Mouse (Mus musculus): ENCODE measurements around the gene Ak2. TPM values are rescaled to one million over a fixed set of nuclear protein-coding genes. Genes with fewer than 3 reads are reported as not detected.

Gene Ak2
- polyA plus RNA-seq (2014; fragmentation: Nextera tagmentation; extraction: Ambion mirVana) = 126 and 129 TPM in 2 replicates

DNA sequence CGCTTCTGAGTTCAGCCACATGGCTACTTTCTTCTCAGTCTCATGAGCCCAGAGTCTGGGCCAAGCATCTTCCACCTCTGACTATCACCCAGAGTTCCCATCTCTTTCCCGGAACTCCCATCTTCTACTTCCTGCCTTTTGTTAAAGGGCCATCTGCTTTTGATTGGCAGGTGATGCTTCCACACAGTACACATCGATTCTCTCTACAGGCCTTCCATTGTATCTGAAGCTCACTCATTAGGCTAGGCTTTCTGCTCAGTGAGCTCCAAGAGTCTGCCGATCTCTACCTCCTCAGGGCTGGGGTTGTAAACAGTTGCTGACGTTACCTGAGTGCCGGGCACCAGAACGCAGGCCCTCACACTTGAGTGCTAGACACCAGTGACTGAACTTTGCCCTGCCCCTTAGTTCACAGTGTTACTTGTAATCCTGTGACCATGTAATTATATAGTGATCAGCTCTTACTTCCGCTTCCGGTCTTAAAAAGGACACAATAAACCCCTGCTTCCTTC is at the start of gene Ak2:
Gene Ak2 (plus strand): TSS at position 459 of the 509 bp plus-strand sequence.
- no peak for ATAC-seq (ENCODE audit: insufficient number of reproducible peaks, insufficient read depth, low FRiP score, low read depth)
- H3K27me3 ChIP-seq (ENCODE audit: control insufficient read depth, insufficient read depth, low read length) = no peaks in the 10 kb centered on the region
- 94% methylated on average over 9 of the region's 9 CpGs for WGBS
- H3K9me3 ChIP-seq (ENCODE audit: control insufficient read depth, low read length) = no peaks in the 10 kb centered on the region
- peaks cover 17 to 19% of the 10 kb centered on the region in 2 experiments for H3K4me1 ChIP-seq (ENCODE audit: control insufficient read depth in 2 of 2, insufficient read depth in 2 of 2, low read length in 2 of 2)
- peak within 1 kb of the TSS; percentile 37; the same call in 1 of the 2 replicates for H3K4me2 ChIP-seq (ENCODE audit: low read length)
- H3K36me3 ChIP-seq (ENCODE audit: control insufficient read depth, insufficient read depth, low read length) = peaks cover 8% of the 10 kb centered on the region
- H3K9ac ChIP-seq (ENCODE audit: low read length) = no peak within 1 kb of the TSS
- H3K27ac ChIP-seq (replicated peaks in 1 of 2; ENCODE audit: control insufficient read depth in 1 of 2, insufficient read depth in 1 of 2, low read depth in 2 of 2, low read length in 2 of 2) = 0 out of 4 replicates have a peak within 1 kb of the TSS, but pooled peaks of 1 of the 2 experiments have one; percentile 10
- H3K4me3 ChIP-seq (ENCODE audit: control insufficient read depth in 1 of 2, insufficient read depth in 1 of 2, low read depth in 1 of 2, low read length in 2 of 2) = no peak within 1 kb of the TSS

GRCm38 (mm10) chr4:128942346-128942745 is 49.4 kb upstream of the Ak2 start:
- H3K4me2 ChIP-seq (ENCODE audit: low read length) = no peak overlapping the region
- WGBS = 43% methylated on average over 3 of the region's 3 CpGs
- H3K9me3 ChIP-seq (ENCODE audit: control insufficient read depth, low read length) = peaks cover 5% of the 10 kb centered on the region; the same call in 1 of the 2 replicates
- H3K9ac ChIP-seq (ENCODE audit: low read length) = no peak overlapping the region
- H3K36me3 ChIP-seq (ENCODE audit: control insufficient read depth, insufficient read depth, low read length) = no peaks in the 10 kb centered on the region
- peaks cover 2% of the 10 kb centered on the region in 2 experiments; a peak in 2 of 4 replicates for H3K4me1 ChIP-seq (ENCODE audit: control insufficient read depth in 2 of 2, insufficient read depth in 2 of 2, low read length in 2 of 2)
- ATAC-seq (ENCODE audit: insufficient number of reproducible peaks, insufficient read depth, low FRiP score, low read depth) = no peak
- no peak overlapping the region for H3K27ac ChIP-seq (replicated peaks in 1 of 2; ENCODE audit: control insufficient read depth in 1 of 2, insufficient read depth in 1 of 2, low read depth in 2 of 2, low read length in 2 of 2)
- no peaks in the 10 kb centered on the region for H3K27me3 ChIP-seq (ENCODE audit: control insufficient read depth, insufficient read depth, low read length)
- H3K4me3 ChIP-seq (ENCODE audit: control insufficient read depth in 1 of 2, insufficient read depth in 1 of 2, low read depth in 1 of 2, low read length in 2 of 2) = no peak overlapping the region

- Histone ChIP-seq H3K27me3 (ENCODE audit: control insufficient read depth, insufficient read depth, low read length) (no peaks in the 10 kb centered on the region), H3K36me3 (ENCODE audit: control insufficient read depth, insufficient read depth, low read length) (no peaks in the 10 kb centered on the region), H3K9me3 (ENCODE audit: control insufficient read depth, low read length) (peaks cover 5% of the 10 kb centered on the region; the same call in 1 of the 2 replicates), H3K4me3 (ENCODE audit: control insufficient read depth in 1 of 2, insufficient read depth in 1 of 2, low read depth in 1 of 2, low read length in 2 of 2) (no peak overlapping the region), H3K4me2 (ENCODE audit: low read length) (no peak overlapping the region), H3K9ac (ENCODE audit: low read length) (no peak overlapping the region), H3K27ac (replicated peaks in 1 of 2; ENCODE audit: control insufficient read depth in 1 of 2, insufficient read depth in 1 of 2, low read depth in 2 of 2, low read length in 2 of 2) (no peak overlapping the region), H3K4me1 (ENCODE audit: control insufficient read depth in 2 of 2, insufficient read depth in 2 of 2, low read length in 2 of 2) (peaks cover 0 to 3% of the 10 kb centered on the region in 2 experiments; a peak in 2 of 4 replicates)
- WGBS = 78% methylated on average over 9 of the region's 9 CpGs
- ATAC-seq (ENCODE audit: insufficient number of reproducible peaks, insufficient read depth, low FRiP score, low read depth) = no peak
Observed at GRCm38 (mm10) chr4:128946736-128947135, 45.0 kb upstream of the Ak2 start.

GRCm38 (mm10) chr4:128947326-128947933 is 44.3 kb upstream of the Ak2 start:
- Histone ChIP-seq H3K9me3 (ENCODE audit: control insufficient read depth, low read length) (peaks cover 1% of the 10 kb centered on the region; the same call in 1 of the 2 replicates), H3K9ac (ENCODE audit: low read length) (no peak overlapping the region), H3K4me2 (ENCODE audit: low read length) (peak overlapping the region; percentile 16; the same call in 1 of the 2 replicates), H3K27me3 (ENCODE audit: control insufficient read depth, insufficient read depth, low read length) (no peaks in the 10 kb centered on the region), H3K36me3 (ENCODE audit: control insufficient read depth, insufficient read depth, low read length) (no peaks in the 10 kb centered on the region), H3K4me3 (ENCODE audit: control insufficient read depth in 1 of 2, insufficient read depth in 1 of 2, low read depth in 1 of 2, low read length in 2 of 2) (no peak overlapping the region), H3K27ac (replicated peaks in 1 of 2; ENCODE audit: control insufficient read depth in 1 of 2, insufficient read depth in 1 of 2, low read depth in 2 of 2, low read length in 2 of 2) (no peak overlapping the region), H3K4me1 (ENCODE audit: control insufficient read depth in 2 of 2, insufficient read depth in 2 of 2, low read length in 2 of 2) (peaks cover 0 to 3% of the 10 kb centered on the region in 2 experiments; a peak in 2 of 4 replicates)
- ATAC-seq (ENCODE audit: insufficient number of reproducible peaks, insufficient read depth, low FRiP score, low read depth) = no peak
- WGBS = 16% methylated on average over 18 of the region's 18 CpGs

- no peak overlapping the region for H3K27ac ChIP-seq (replicated peaks in 1 of 2; ENCODE audit: control insufficient read depth in 1 of 2, insufficient read depth in 1 of 2, low read depth in 2 of 2, low read length in 2 of 2)
- H3K4me2 ChIP-seq (ENCODE audit: low read length) = no peak overlapping the region
- H3K4me3 ChIP-seq (ENCODE audit: control insufficient read depth in 1 of 2, insufficient read depth in 1 of 2, low read depth in 1 of 2, low read length in 2 of 2) = no peak overlapping the region
- WGBS = 30% methylated on average over 6 of the region's 6 CpGs
- peaks cover 0 to 3% of the 10 kb centered on the region in 2 experiments; a peak in 2 of 4 replicates for H3K4me1 ChIP-seq (ENCODE audit: control insufficient read depth in 2 of 2, insufficient read depth in 2 of 2, low read length in 2 of 2)
- H3K27me3 ChIP-seq (ENCODE audit: control insufficient read depth, insufficient read depth, low read length) = no peaks in the 10 kb centered on the region
- H3K36me3 ChIP-seq (ENCODE audit: control insufficient read depth, insufficient read depth, low read length) = no peaks in the 10 kb centered on the region
- ATAC-seq (ENCODE audit: insufficient number of reproducible peaks, insufficient read depth, low FRiP score, low read depth) = no peak
- no peak overlapping the region for H3K9ac ChIP-seq (ENCODE audit: low read length)
- H3K9me3 ChIP-seq (ENCODE audit: control insufficient read depth, low read length) = no peaks in the 10 kb centered on the region
Observed at GRCm38 (mm10) chr4:128948137-128948674, 43.6 kb upstream of the Ak2 start.

DNA sequence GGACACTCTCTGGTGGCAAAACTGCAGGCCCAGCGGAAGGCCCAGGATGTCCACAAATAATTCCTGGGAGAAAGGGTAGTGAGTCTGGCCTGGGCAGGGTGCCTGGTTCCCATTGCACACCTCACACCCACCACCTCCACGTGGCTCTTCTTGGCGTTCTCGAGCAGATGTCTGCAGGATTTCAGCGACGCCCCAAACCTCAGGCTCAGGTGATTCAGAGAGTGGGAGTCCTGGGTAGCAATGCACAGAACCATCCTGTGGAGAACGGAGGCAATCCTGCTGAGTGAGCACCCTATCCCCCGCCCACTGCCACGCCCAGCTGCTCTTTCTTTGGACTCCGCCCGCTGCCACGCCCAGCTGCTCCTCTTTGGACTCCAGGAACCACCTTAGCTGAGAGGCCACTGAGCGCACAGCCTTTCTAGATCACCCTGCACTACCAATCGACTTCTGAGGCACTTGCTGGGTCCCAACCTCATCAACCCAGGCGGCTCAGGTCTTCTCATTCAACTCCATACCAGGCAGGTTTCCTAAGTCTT is 42.2 kb upstream of the Ak2 start:
- 33% methylated on average over 15 of the region's 15 CpGs for WGBS
- Histone ChIP-seq H3K27me3 (ENCODE audit: control insufficient read depth, insufficient read depth, low read length) (no peaks in the 10 kb centered on the region), H3K36me3 (ENCODE audit: control insufficient read depth, insufficient read depth, low read length) (no peaks in the 10 kb centered on the region), H3K4me3 (ENCODE audit: control insufficient read depth in 1 of 2, insufficient read depth in 1 of 2, low read depth in 1 of 2, low read length in 2 of 2) (no peak overlapping the region), H3K4me2 (ENCODE audit: low read length) (no peak overlapping the region), H3K9ac (ENCODE audit: low read length) (no peak overlapping the region), H3K4me1 (ENCODE audit: control insufficient read depth in 2 of 2, insufficient read depth in 2 of 2, low read length in 2 of 2) (peaks cover 0 to 3% of the 10 kb centered on the region in 2 experiments; a peak in 2 of 4 replicates), H3K27ac (replicated peaks in 1 of 2; ENCODE audit: control insufficient read depth in 1 of 2, insufficient read depth in 1 of 2, low read depth in 2 of 2, low read length in 2 of 2) (no peak overlapping the region), H3K9me3 (ENCODE audit: control insufficient read depth, low read length) (no peaks in the 10 kb centered on the region)
- ATAC-seq (ENCODE audit: insufficient number of reproducible peaks, insufficient read depth, low FRiP score, low read depth) = no peak

GRCm38 (mm10) chr4:128950461-128950860 is 41.3 kb upstream of the Ak2 start:
- ATAC-seq (ENCODE audit: insufficient number of reproducible peaks, insufficient read depth, low FRiP score, low read depth) = no peak
- WGBS = 82% methylated on average over 5 of the region's 5 CpGs
- no peaks in the 10 kb centered on the region for H3K9me3 ChIP-seq (ENCODE audit: control insufficient read depth, low read length)
- no peak overlapping the region for H3K27ac ChIP-seq (replicated peaks in 1 of 2; ENCODE audit: control insufficient read depth in 1 of 2, insufficient read depth in 1 of 2, low read depth in 2 of 2, low read length in 2 of 2)
- peaks cover 0 to 3% of the 10 kb centered on the region in 2 experiments; a peak in 2 of 4 replicates for H3K4me1 ChIP-seq (ENCODE audit: control insufficient read depth in 2 of 2, insufficient read depth in 2 of 2, low read length in 2 of 2)
- H3K4me3 ChIP-seq (ENCODE audit: control insufficient read depth in 1 of 2, insufficient read depth in 1 of 2, low read depth in 1 of 2, low read length in 2 of 2) = no peak overlapping the region
- no peak overlapping the region for H3K4me2 ChIP-seq (ENCODE audit: low read length)
- H3K9ac ChIP-seq (ENCODE audit: low read length) = no peak overlapping the region
- no peaks in the 10 kb centered on the region for H3K36me3 ChIP-seq (ENCODE audit: control insufficient read depth, insufficient read depth, low read length)
- H3K27me3 ChIP-seq (ENCODE audit: control insufficient read depth, insufficient read depth, low read length) = no peaks in the 10 kb centered on the region

Measured in heart, embryonic 14.5 days (tissue).